Mouse (Mus musculus): Measurements from ENCODE around the gene Zfp169.

- TF ChIP-seq CTCF (IDR thresholded peaks at IDR 0.05 in 2 of 3, conservative IDR thresholded peaks at IDR 0.05 in 1 of 3; ENCODE audit: control insufficient read depth in 1 of 3, insufficient read depth in 1 of 3, low read depth in 2 of 3, low read length in 3 of 3, poor library complexity in 1 of 3, severe bottlenecking in 1 of 3) (no peak), POLR2A (IDR thresholded peaks at IDR 0.05; ENCODE audit: control insufficient read depth in 1 of 2, insufficient read depth in 1 of 2, low read depth in 1 of 2, low read length in 2 of 2, poor library complexity in 1 of 2) (no peak), RCOR1 (IDR thresholded peaks at IDR 0.05; ENCODE audit: low read depth, low read length) (no peak), SMC3 (IDR thresholded peaks at IDR 0.05; ENCODE audit: low read depth, low read length) (no peak), TAL1 (IDR thresholded peaks at IDR 0.05; ENCODE audit: low read length) (no peak), MYC (IDR thresholded peaks at IDR 0.05; ENCODE audit: low read depth, low read length) (no peak), MEF2A (IDR thresholded peaks at IDR 0.05; ENCODE audit: extremely low read depth, insufficient replicate concordance, low read depth, low read length, poor library complexity, severe bottlenecking) (no peak), POLR2AphosphoS5 (IDR thresholded peaks at IDR 0.05; ENCODE audit: borderline replicate concordance, low read depth, low read length) (no peak), NELFE (IDR thresholded peaks at IDR 0.05; ENCODE audit: low read depth, low read length) (no peak), BHLHE40 (IDR thresholded peaks at IDR 0.05; ENCODE audit: borderline replicate concordance, low read depth, low read length) (no peak)
Measured at GRCm38 (mm10) chr13:48468656-48469180, 44.5 kb downstream of the Zfp169 start.
